Mouse (Mus musculus): ENCODE results near the gene Hist1h2ab.

- TF ChIP-seq CTCF (conservative IDR thresholded peaks at IDR 0.05; ENCODE audit: insufficient read depth, insufficient read length, low read depth, low read length) (no peak), POLR2A (IDR thresholded peaks at IDR 0.05; ENCODE audit: low read depth, low read length) (no peak)
These were observed 21.2 kb upstream of the Hist1h2ab start for GRCm38 (mm10) chr13:23729706-23730105.

Data from kidney, adult 2 months (tissue).